Mouse (Mus musculus) neural tube, embryonic 13.5 days (tissue): ENCODE measurements around the gene Tnni2. TPM values are rescaled to one million over a fixed set of nuclear protein-coding genes. Genes with fewer than 3 reads are reported as not detected.
A peak's percentile ranks its signal among the peaks of the same experiment; 100 is the strongest.

Source experiments
- ATAC-seq: fragments of 200-750 bp; cut with Nextera tagmentation; 2 replicates; pipeline ENCODE4 v1.8.0; 2017; ENCODE audit warnings: low read depth, mild to moderate bottlenecking, moderate TSS enrichment, moderate library complexity
- H3K27ac ChIP-seq: fragments of 300-500 bp; sonication (generic); replicated peaks from 2 replicates; pipeline ENCODE4 v1.5.1; 2015; ENCODE audit warnings: moderate library complexity, mild to moderate bottlenecking, inconsistent platforms
- H3K27me3 ChIP-seq: fragments of 300-500 bp; sonication (generic); 2 replicates; pipeline ENCODE4 v1.6.1; 2015; ENCODE audit warnings: mild to moderate bottlenecking, inconsistent platforms
- H3K36me3 ChIP-seq: fragments of 300-500 bp; sonication (generic); 2 replicates; pipeline ENCODE4 v1.6.1; 2015; ENCODE audit warnings: mild to moderate bottlenecking, inconsistent platforms
- H3K4me1 ChIP-seq: fragments of 300-500 bp; sonication (generic); replicated peaks from 2 replicates; pipeline ENCODE4 v1.6.1; 2015; ENCODE audit warnings: inconsistent platforms
- H3K4me2 ChIP-seq: fragments of 300-500 bp; sonication (generic); 2 replicates; pipeline ENCODE4 v1.6.1; 2015; ENCODE audit warnings: inconsistent platforms, mild to moderate bottlenecking, moderate library complexity
- H3K4me3 ChIP-seq: fragments of 300-500 bp; sonication (generic); 2 replicates; pipeline ENCODE4 v1.5.1; 2015; ENCODE audit warnings: mild to moderate bottlenecking, inconsistent platforms
- H3K9ac ChIP-seq: fragments of 300-500 bp; sonication (generic); 2 replicates; pipeline ENCODE4 v1.6.1; 2015; ENCODE audit warnings: moderate library complexity, mild to moderate bottlenecking, inconsistent platforms
- H3K9me3 ChIP-seq: fragments of 300-500 bp; sonication (generic); 2 replicates; pipeline ENCODE4 v1.6.1; 2016; ENCODE audit warnings: inconsistent platforms
- WGBS: fragments of 180-500 bp; shearing (Covaris S2); methylation state at CpG from one replicate; pipeline ENCODE4 v1.1.7; 2015; 5-methylcytosine and 5-hydroxymethylcytosine counted together
- polyA plus RNA-seq: library from polyadenylated mRNA; unstranded; fragments of >200 nt; fragmentation: Nextera tagmentation; extraction: Ambion mirVana; gene quantifications from 2 replicates; pipeline ENCODE4 v1.2.1, GENCODE M21; 2015

Tnni2 gene
- polyA plus RNA-seq, 1 experiment from 2014 or later = 2.2 TPM

- no peaks in the 10 kb centered on the region for H3K4me1 ChIP-seq
- WGBS = 78% methylated on average over 6 of the region's 6 CpGs
- no peak overlapping the region for H3K27ac ChIP-seq
- no peaks in the 10 kb centered on the region for H3K36me3 ChIP-seq
- no peak overlapping the region for H3K4me3 ChIP-seq
- no peak for ATAC-seq
- H3K9me3 ChIP-seq = no peaks in the 10 kb centered on the region
- H3K9ac ChIP-seq = no peak overlapping the region
- no peak overlapping the region for H3K4me2 ChIP-seq
- H3K27me3 ChIP-seq = no peaks in the 10 kb centered on the region
Observed at GRCm38 (mm10) chr7:142449038-142449617, 7.5 kb downstream of the Tnni2 start.

GRCm38 (mm10) chr7:142454706-142455105, 13.1 kb downstream of the Tnni2 start:
- no peak for ATAC-seq
- H3K27me3 ChIP-seq = no peaks in the 10 kb centered on the region
- H3K27ac ChIP-seq = peak overlapping the region; percentile 7; the same call in 1 of the 2 replicates
- 13% methylated on average over 1 of the region's 1 CpGs for WGBS
- H3K4me2 ChIP-seq = no peak overlapping the region
- no peak overlapping the region for H3K4me3 ChIP-seq
- H3K9ac ChIP-seq = no peak overlapping the region
- peaks cover 22% of the 10 kb centered on the region for H3K4me1 ChIP-seq
- H3K36me3 ChIP-seq = no peaks in the 10 kb centered on the region
- no peaks in the 10 kb centered on the region for H3K9me3 ChIP-seq

- Histone ChIP-seq H3K9ac (no peak overlapping the region), H3K36me3 (no peaks in the 10 kb centered on the region), H3K27ac (peak overlapping the region; percentile 7; the same call in 1 of the 2 replicates), H3K27me3 (no peaks in the 10 kb centered on the region), H3K4me1 (peaks cover 22% of the 10 kb centered on the region), H3K4me3 (no peak overlapping the region), H3K9me3 (no peaks in the 10 kb centered on the region), H3K4me2 (no peak overlapping the region)
- no peak for ATAC-seq
- 58% methylated on average over 2 of the region's 2 CpGs for WGBS
Observed at GRCm38 (mm10) chr7:142455251-142455650, 13.6 kb downstream of the Tnni2 start.

- Histone ChIP-seq H3K4me3 (no peak overlapping the region), H3K4me1 (peaks cover 22% of the 10 kb centered on the region), H3K9ac (no peak overlapping the region), H3K36me3 (no peaks in the 10 kb centered on the region), H3K27me3 (no peaks in the 10 kb centered on the region), H3K9me3 (no peaks in the 10 kb centered on the region), H3K4me2 (no peak overlapping the region), H3K27ac (peak overlapping the region; percentile 61; the same call in 1 of the 2 replicates)
- no peak for ATAC-seq
- 82% methylated on average over 3 of the region's 3 CpGs for WGBS
Observed at GRCm38 (mm10) chr7:142456806-142457205, 15.2 kb downstream of the Tnni2 start.

- H3K27me3 ChIP-seq = no peaks in the 10 kb centered on the region
- no peak overlapping the region for H3K9ac ChIP-seq
- H3K4me1 ChIP-seq = peaks cover 22% of the 10 kb centered on the region
- no peak overlapping the region for H3K4me2 ChIP-seq
- peak; percentile 23; the same call in 1 of the 2 replicates for ATAC-seq
- peak overlapping the region; percentile 61 for H3K27ac ChIP-seq
- no peaks in the 10 kb centered on the region for H3K36me3 ChIP-seq
- no peaks in the 10 kb centered on the region for H3K9me3 ChIP-seq
- no peak overlapping the region for H3K4me3 ChIP-seq
- WGBS = 21% methylated on average over 3 of the region's 3 CpGs
Observed at GRCm38 (mm10) chr7:142457227-142457811, 15.7 kb downstream of the Tnni2 start.

GRCm38 (mm10) chr7:142458026-142458425, 16.4 kb downstream of the Tnni2 start:
- Histone ChIP-seq H3K4me3 (no peak overlapping the region), H3K4me1 (peaks cover 22% of the 10 kb centered on the region), H3K27me3 (no peaks in the 10 kb centered on the region), H3K9ac (no peak overlapping the region), H3K9me3 (no peaks in the 10 kb centered on the region), H3K27ac (peak overlapping the region; percentile 61), H3K4me2 (no peak overlapping the region), H3K36me3 (no peaks in the 10 kb centered on the region)
- ATAC-seq = 0 out of 2 replicates have a peak, but pooled peaks have one; percentile 47
- 48% methylated on average over 2 of the region's 2 CpGs for WGBS

GRCm38 (mm10) chr7:142458676-142459298, 17.2 kb downstream of the Tnni2 start:
- no peak for ATAC-seq
- Histone ChIP-seq H3K27ac (no peak overlapping the region), H3K4me3 (no peak overlapping the region), H3K9me3 (no peaks in the 10 kb centered on the region), H3K9ac (no peak overlapping the region), H3K36me3 (no peaks in the 10 kb centered on the region), H3K27me3 (no peaks in the 10 kb centered on the region), H3K4me1 (peaks cover 22% of the 10 kb centered on the region), H3K4me2 (no peak overlapping the region)
- 89% methylated on average over 5 of the region's 5 CpGs for WGBS

- H3K36me3 ChIP-seq = no peaks in the 10 kb centered on the region
- no peaks in the 10 kb centered on the region for H3K9me3 ChIP-seq
- WGBS = 91% methylated on average over 2 of the region's 2 CpGs
- no peak overlapping the region for H3K27ac ChIP-seq
- peaks cover 22% of the 10 kb centered on the region for H3K4me1 ChIP-seq
- no peak overlapping the region for H3K4me3 ChIP-seq
- no peaks in the 10 kb centered on the region for H3K27me3 ChIP-seq
- no peak overlapping the region for H3K9ac ChIP-seq
- ATAC-seq = no peak
- no peak overlapping the region for H3K4me2 ChIP-seq
Observed at GRCm38 (mm10) chr7:142459299-142459691, 17.7 kb downstream of the Tnni2 start.

- Histone ChIP-seq H3K4me3 (no peak within 1 kb of the TSS), H3K9ac (no peak within 1 kb of the TSS), H3K4me2 (no peak within 1 kb of the TSS), H3K4me1 (peaks cover 22% of the 10 kb centered on the region), H3K27me3 (no peaks in the 10 kb centered on the region), H3K36me3 (no peaks in the 10 kb centered on the region), H3K27ac (no peak within 1 kb of the TSS), H3K9me3 (no peaks in the 10 kb centered on the region)
- 95% methylated on average over 7 of the region's 7 CpGs for WGBS
- ATAC-seq = no peak
Observed at GRCm38 (mm10) chr7:142460636-142461077, 19.0 kb downstream of the Tnni2 start, which contains the start of gene Lsp1. Gene Lsp1 (plus strand): TSS chr7:142460809.

- Histone ChIP-seq H3K9ac (no peak overlapping the region), H3K27me3 (no peaks in the 10 kb centered on the region), H3K27ac (no peak overlapping the region), H3K4me3 (no peak overlapping the region), H3K36me3 (no peaks in the 10 kb centered on the region), H3K4me1 (peaks cover 15% of the 10 kb centered on the region), H3K9me3 (no peaks in the 10 kb centered on the region), H3K4me2 (no peak overlapping the region)
- 92% methylated on average over 2 of the region's 2 CpGs for WGBS
- no peak for ATAC-seq
Observed at GRCm38 (mm10) chr7:142461446-142461845, 19.8 kb downstream of the Tnni2 start.

GRCm38 (mm10) chr7:142462190-142462589, 20.6 kb downstream of the Tnni2 start:
- Histone ChIP-seq H3K4me1 (peaks cover 9% of the 10 kb centered on the region), H3K4me3 (no peak overlapping the region), H3K9me3 (no peaks in the 10 kb centered on the region), H3K4me2 (no peak overlapping the region), H3K9ac (no peak overlapping the region), H3K36me3 (no peaks in the 10 kb centered on the region), H3K27me3 (no peaks in the 10 kb centered on the region), H3K27ac (no peak overlapping the region)
- 83% methylated on average over 6 of the region's 6 CpGs for WGBS
- ATAC-seq = no peak

GRCm38 (mm10) chr7:142462594-142463078, 21.0 kb downstream of the Tnni2 start:
- H3K4me1 ChIP-seq = peaks cover 5% of the 10 kb centered on the region
- H3K27ac ChIP-seq = no peak overlapping the region
- H3K36me3 ChIP-seq = no peaks in the 10 kb centered on the region
- no peak overlapping the region for H3K9ac ChIP-seq
- no peaks in the 10 kb centered on the region for H3K9me3 ChIP-seq
- no peak overlapping the region for H3K4me2 ChIP-seq
- H3K27me3 ChIP-seq = no peaks in the 10 kb centered on the region
- H3K4me3 ChIP-seq = no peak overlapping the region
- no peak for ATAC-seq
- WGBS = 67% methylated on average over 4 of the region's 4 CpGs
